In genomic region chr1:36018617-36019016, GRCm38 (mm10) we compare ENCODE assay signal across 20 mouse cellular contexts. TPM values are rescaled to one million over a fixed set of nuclear protein-coding genes. Genes with fewer than 3 reads are reported as not detected.
DNase-seq lines count a peak whose midpoint lies in the region; ATAC-seq lines count a peak whose summit lies in the region.
"Had no signal": no experiment of that assay in that cellular context is flagged by ENCODE, and none has a peak within 500 bp of the region (broad histone marks: within the 10 kb centered on the region; RNA-seq: fewer than 3 reads in every experiment).

No protein-coding gene starts in this region.

- WGBS in midbrain, embryonic 10.5 days, result 85% methylated on average over 4 of the region's 4 CpGs
- WGBS in midbrain, embryonic 14.5 days, result 75% methylated on average over 4 of the region's 4 CpGs
- 80% methylated on average over 4 of the region's 4 CpGs for WGBS in embryonic facial prominence, embryonic 12.5 days
- WGBS in kidney, embryonic 16.5 days, result 65% methylated on average over 4 of the region's 4 CpGs
- WGBS in limb, embryonic 13.5 days, result 83% methylated on average over 4 of the region's 4 CpGs

- H3K4me2 ChIP-seq in midbrain, embryonic 14.5 days (ENCODE audit: low read length), result no peak overlapping the region
- no peak overlapping the region for H3K4me2 ChIP-seq in embryonic facial prominence, embryonic 12.5 days (replicated peaks)
- H3K4me2 ChIP-seq in kidney, embryonic 16.5 days (replicated peaks; ENCODE audit: low read depth, low read length), result no peak overlapping the region
- no peak overlapping the region for H3K4me2 ChIP-seq in limb, embryonic 13.5 days (replicated peaks)
- H3K4me2 ChIP-seq: embryonic facial prominence, embryonic 15.5 days; forebrain, embryonic 12.5 days; hindbrain, embryonic 12.5 days; limb, embryonic 15.5 days; neural tube, embryonic 15.5 days had no signal

- peak overlapping the region; percentile 84 for H3K27ac ChIP-seq in midbrain, embryonic 10.5 days (replicated peaks)
- no peak overlapping the region for H3K27ac ChIP-seq in midbrain, embryonic 14.5 days (replicated peaks; ENCODE audit: low read depth, low read length)
- peak overlapping the region; percentile 36; the same call in 1 of the 2 replicates for H3K27ac ChIP-seq in embryonic facial prominence, embryonic 12.5 days
- H3K27ac ChIP-seq in kidney, embryonic 16.5 days (ENCODE audit: low read length), result peak overlapping the region; percentile 86
- peak overlapping the region; percentile 1; the same call in 1 of the 2 replicates for H3K27ac ChIP-seq in limb, embryonic 13.5 days
- H3K27ac ChIP-seq: embryonic facial prominence, embryonic 15.5 days; forebrain, embryonic 12.5 days; heart, adult 2 months; hindbrain, embryonic 12.5 days; neural tube, embryonic 15.5 days had no signal

- H3K4me1 ChIP-seq in midbrain, embryonic 10.5 days, result peaks cover 30% of the 10 kb centered on the region
- H3K4me1 ChIP-seq in midbrain, embryonic 14.5 days (ENCODE audit: control insufficient read depth, insufficient read depth, low read length), result no peaks in the 10 kb centered on the region
- H3K4me1 ChIP-seq in embryonic facial prominence, embryonic 12.5 days, result peaks cover 18% of the 10 kb centered on the region
- peaks cover 37% of the 10 kb centered on the region for H3K4me1 ChIP-seq in kidney, embryonic 16.5 days (ENCODE audit: insufficient read depth, low read length)
- H3K4me1 ChIP-seq in limb, embryonic 13.5 days, result peaks cover 32% of the 10 kb centered on the region
- H3K4me1 ChIP-seq: neural tube, embryonic 15.5 days had no signal

- H3K27me3 ChIP-seq in midbrain, embryonic 10.5 days (ENCODE audit: low read depth, poor library complexity, severe bottlenecking), result no peaks in the 10 kb centered on the region
- H3K27me3 ChIP-seq in midbrain, embryonic 14.5 days (ENCODE audit: control insufficient read depth, insufficient read depth, low read length), result no peaks in the 10 kb centered on the region
- H3K27me3 ChIP-seq in embryonic facial prominence, embryonic 12.5 days, result no peaks in the 10 kb centered on the region
- H3K27me3 ChIP-seq in kidney, embryonic 16.5 days (ENCODE audit: insufficient read depth, low read length), result no peaks in the 10 kb centered on the region
- no peaks in the 10 kb centered on the region for H3K27me3 ChIP-seq in limb, embryonic 13.5 days
- H3K27me3 ChIP-seq: embryonic facial prominence, embryonic 15.5 days; forebrain, embryonic 12.5 days; hindbrain, embryonic 12.5 days; limb, embryonic 15.5 days; neural tube, embryonic 15.5 days had no signal

- no peaks in the 10 kb centered on the region for H3K36me3 ChIP-seq in midbrain, embryonic 10.5 days
- H3K36me3 ChIP-seq in midbrain, embryonic 14.5 days (ENCODE audit: control insufficient read depth, insufficient read depth, low read length), result no peaks in the 10 kb centered on the region
- H3K36me3 ChIP-seq in embryonic facial prominence, embryonic 12.5 days, result no peaks in the 10 kb centered on the region
- no peaks in the 10 kb centered on the region for H3K36me3 ChIP-seq in kidney, embryonic 16.5 days (ENCODE audit: insufficient read depth, low read length)
- H3K36me3 ChIP-seq in limb, embryonic 13.5 days, result no peaks in the 10 kb centered on the region
- H3K36me3 ChIP-seq: embryonic facial prominence, embryonic 15.5 days; forebrain, embryonic 12.5 days; hindbrain, embryonic 12.5 days; limb, embryonic 15.5 days; neural tube, embryonic 15.5 days had no signal

- no peak for DNase-seq in midbrain, embryonic 10.5 days (ENCODE audit: low spot score)
- no peak for DNase-seq in midbrain, embryonic 14.5 days
- DNase-seq in gastrocnemius, postnatal 10 days, result no peak
- DNase-seq: adrenal gland, postnatal 10 days; cerebellum, adult 18-20 months; heart, adult 2 months; lung, adult 18-20 months; lung, postnatal 36 days; right cerebral cortex, postnatal 25 days; thymus, postnatal 14 days had no signal

- H3K9ac ChIP-seq in midbrain, embryonic 14.5 days (replicated peaks; ENCODE audit: low read length), result no peak overlapping the region
- no peak overlapping the region for H3K9ac ChIP-seq in embryonic facial prominence, embryonic 12.5 days
- H3K9ac ChIP-seq in kidney, embryonic 16.5 days (replicated peaks; ENCODE audit: low read length), result no peak overlapping the region
- H3K9ac ChIP-seq in limb, embryonic 13.5 days, result no peak overlapping the region
- H3K9ac ChIP-seq: embryonic facial prominence, embryonic 15.5 days; forebrain, embryonic 12.5 days; hindbrain, embryonic 12.5 days; limb, embryonic 15.5 days; neural tube, embryonic 15.5 days had no signal

- ATAC-seq in midbrain, embryonic 14.5 days (ENCODE audit: low FRiP score, low TSS enrichment), result no peak
- ATAC-seq in embryonic facial prominence, embryonic 12.5 days (ENCODE audit: insufficient number of reproducible peaks, insufficient read depth, low FRiP score, low TSS enrichment), result no peak
- ATAC-seq in kidney, embryonic 16.5 days (ENCODE audit: low FRiP score, low TSS enrichment), result peak; percentile 59
- ATAC-seq in limb, embryonic 13.5 days (ENCODE audit: low FRiP score, low read depth), result no peak
- ATAC-seq in erythroblast, adult 5-6 weeks (replicated peaks; ENCODE audit: low FRiP score, poor library complexity, severe bottlenecking), result no peak

- no peak overlapping the region for H3K4me3 ChIP-seq in midbrain, embryonic 10.5 days
- H3K4me3 ChIP-seq in midbrain, embryonic 14.5 days (replicated peaks; ENCODE audit: low read depth, low read length), result no peak overlapping the region
- no peak overlapping the region for H3K4me3 ChIP-seq in embryonic facial prominence, embryonic 12.5 days
- H3K4me3 ChIP-seq in kidney, embryonic 16.5 days (ENCODE audit: low read length), result no peak overlapping the region
- H3K4me3 ChIP-seq in limb, embryonic 13.5 days, result no peak overlapping the region
- H3K4me3 ChIP-seq: embryonic facial prominence, embryonic 15.5 days; forebrain, embryonic 12.5 days; heart, adult 2 months; hindbrain, embryonic 12.5 days; limb, embryonic 15.5 days; myocyte; neural tube, embryonic 15.5 days had no signal

- H3K9me3 ChIP-seq in midbrain, embryonic 10.5 days (replicated peaks), result peaks cover 12% of the 10 kb centered on the region
- no peaks in the 10 kb centered on the region for H3K9me3 ChIP-seq in midbrain, embryonic 14.5 days (ENCODE audit: control insufficient read depth, low read length)
- H3K9me3 ChIP-seq in embryonic facial prominence, embryonic 12.5 days, result peaks cover 4% of the 10 kb centered on the region; the same call in 1 of the 2 replicates
- H3K9me3 ChIP-seq in kidney, embryonic 16.5 days (ENCODE audit: low read length), result no peaks in the 10 kb centered on the region; the same call in 1 of the 2 replicates
- peaks cover 6% of the 10 kb centered on the region; the same call in 1 of the 2 replicates for H3K9me3 ChIP-seq in limb, embryonic 13.5 days
- H3K9me3 ChIP-seq: embryonic facial prominence, embryonic 15.5 days; forebrain, embryonic 12.5 days; limb, embryonic 15.5 days; neural tube, embryonic 15.5 days had no signal

RNA-seq across cellular contexts. Expression of gene Hs6st1, which starts 49.6 kb away (rescaled TPM):
- polyA plus RNA-seq in midbrain, embryonic 10.5 days (2016; fragmentation: Nextera tagmentation; extraction: Ambion mirVana), result 4.9 and 5.4 TPM in 2 replicates
- 18.2 and 18.5 TPM in 2 replicates for polyA plus RNA-seq in midbrain, embryonic 14.5 days (2014; fragmentation: Nextera tagmentation; extraction: Ambion mirVana)
- polyA plus RNA-seq in embryonic facial prominence, embryonic 12.5 days (2016; fragmentation: Nextera tagmentation; extraction: Ambion mirVana), result 9.2 and 18.3 TPM in 2 replicates
- polyA plus RNA-seq in kidney, embryonic 16.5 days (2015; fragmentation: Nextera tagmentation; extraction: Ambion mirVana), result 8.0 and 8.5 TPM in 2 replicates
- polyA plus RNA-seq in limb, embryonic 13.5 days (2015; fragmentation: Nextera tagmentation; extraction: Ambion mirVana), result 5.0 and 5.7 TPM in 2 replicates
- 10 to 100 TPM; 26.2 to 28.3 TPM for total RNA-seq in gastrocnemius, postnatal 10 days (2021)
- 82.8 and 141 TPM in 2 replicates for total RNA-seq in erythroblast, adult 5-6 weeks (2015; ENCODE audit: low replicate concordance)
- total RNA-seq in erythroblast, adult 5-6 weeks (2017; ENCODE audit: low replicate concordance), result 123 and 134 TPM in 2 replicates
